Mouse (Mus musculus) hindbrain, embryonic 13.5 days (tissue): ENCODE data around the gene Ap1s1. TPM values are rescaled to one million over a fixed set of nuclear protein-coding genes. Genes with fewer than 3 reads are reported as not detected.
A peak's percentile ranks its signal among the peaks of the same experiment; 100 is the strongest.

ENCODE experiments used
- ATAC-seq: fragments of 200-750 bp; cut with Nextera tagmentation; 2 replicates; pipeline ENCODE4 v1.8.0; 2017; ENCODE audit warnings: moderate TSS enrichment; ENCODE audit not compliant: low FRiP score
- H3K27ac ChIP-seq: fragments of 300-500 bp; sonication (generic); 2 replicates; pipeline ENCODE4 v1.5.1; 2015; ENCODE audit warnings: inconsistent platforms, mild to moderate bottlenecking, moderate library complexity
- H3K27me3 ChIP-seq: fragments of 300-500 bp; sonication (generic); 2 replicates; pipeline ENCODE4 v1.6.1; 2015; ENCODE audit warnings: mild to moderate bottlenecking, inconsistent platforms
- H3K36me3 ChIP-seq: fragments of 300-500 bp; sonication (generic); 2 replicates; pipeline ENCODE4 v1.6.1; 2015; ENCODE audit warnings: mild to moderate bottlenecking, inconsistent platforms
- H3K4me1 ChIP-seq: fragments of 300-500 bp; sonication (generic); replicated peaks from 2 replicates; pipeline ENCODE4 v1.6.1; 2015; ENCODE audit warnings: inconsistent platforms
- H3K4me2 ChIP-seq: fragments of 300-500 bp; sonication (generic); 2 replicates; pipeline ENCODE4 v1.6.1; 2015; ENCODE audit warnings: inconsistent platforms, mild to moderate bottlenecking, moderate library complexity
- H3K4me3 ChIP-seq: fragments of 300-500 bp; sonication (generic); 2 replicates; pipeline ENCODE4 v1.5.1; 2015; ENCODE audit warnings: mild to moderate bottlenecking, inconsistent platforms
- H3K9ac ChIP-seq: fragments of 300-500 bp; sonication (generic); 2 replicates; pipeline ENCODE4 v1.6.1; 2015; ENCODE audit warnings: mild to moderate bottlenecking, inconsistent platforms
- H3K9me3 ChIP-seq: fragments of 300-500 bp; sonication (generic); 2 replicates; pipeline ENCODE4 v1.6.1; 2016; ENCODE audit warnings: inconsistent platforms
- WGBS: fragments of 180-500 bp; shearing (Covaris S2); methylation state at CpG from one replicate; pipeline ENCODE4 v1.1.7; 2015; 5-methylcytosine and 5-hydroxymethylcytosine counted together
- polyA plus RNA-seq: library from polyadenylated mRNA; unstranded; fragments of >200 nt; fragmentation: Nextera tagmentation; extraction: Ambion mirVana; gene quantifications from 2 replicates; pipeline ENCODE4 v1.2.1, GENCODE M21; 2015

The Ap1s1 gene
- polyA plus RNA-seq, 1 experiment from 2014 or later = 220 TPM

DNA sequence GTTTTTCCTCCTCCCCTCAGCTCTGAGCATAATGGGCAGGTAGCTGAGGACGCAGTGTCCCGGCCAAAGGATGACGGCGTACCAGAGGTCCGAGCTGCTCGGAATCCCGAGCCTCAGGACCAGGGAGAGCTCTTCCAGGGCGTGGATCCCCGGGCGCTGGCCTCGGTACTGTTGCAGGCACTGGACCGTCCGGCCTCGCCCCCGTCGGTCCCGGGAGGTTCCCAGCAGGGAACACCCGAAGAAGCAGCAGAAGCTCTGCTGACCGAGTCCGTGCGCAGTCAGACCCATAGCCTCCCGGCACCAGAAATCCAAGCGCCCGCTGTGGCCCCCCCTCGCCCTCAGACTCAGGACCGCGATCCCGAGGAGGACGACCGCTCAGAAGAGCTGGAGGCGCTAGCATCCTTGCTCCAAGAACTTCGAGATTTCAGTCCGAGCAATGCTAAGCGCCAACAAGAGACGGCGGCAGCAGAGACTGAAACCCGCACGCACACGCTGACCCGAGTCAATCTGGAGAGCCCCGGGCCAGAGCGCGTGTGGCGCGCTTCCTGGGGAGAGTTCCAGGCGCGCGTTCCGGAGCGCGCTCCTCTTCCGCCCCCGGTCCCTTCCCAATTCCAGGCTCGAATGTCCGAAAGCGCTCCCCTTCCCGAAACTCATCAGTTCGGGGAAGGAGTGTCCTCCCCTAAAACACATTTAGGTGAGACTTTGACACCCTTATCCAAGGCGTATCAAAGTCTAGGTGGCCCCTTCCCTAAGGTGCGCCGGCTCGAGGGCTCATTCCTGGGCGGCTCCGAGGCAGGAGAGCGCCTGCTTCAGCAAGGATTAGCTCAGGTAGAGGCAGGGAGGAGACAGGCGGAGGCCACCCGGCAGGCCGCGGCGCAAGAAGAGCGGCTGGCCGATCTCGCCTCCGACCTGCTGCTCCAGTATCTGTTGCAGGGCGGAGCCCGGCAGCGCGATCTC, 14.6 kb downstream of the Ap1s1 start:
- H3K27me3 ChIP-seq = peaks cover 80% of the 10 kb centered on the region
- H3K4me3 ChIP-seq = peak overlapping the region; percentile 54
- H3K36me3 ChIP-seq = peaks cover 14% of the 10 kb centered on the region
- H3K4me1 ChIP-seq = peaks cover 42% of the 10 kb centered on the region
- H3K9ac ChIP-seq = peak overlapping the region; percentile 76
- H3K27ac ChIP-seq = no peak overlapping the region
- no peak for ATAC-seq
- H3K9me3 ChIP-seq = no peaks in the 10 kb centered on the region
- 2% methylated on average over 78 of the region's 78 CpGs for WGBS
- H3K4me2 ChIP-seq = peak overlapping the region; percentile 99

DNA sequence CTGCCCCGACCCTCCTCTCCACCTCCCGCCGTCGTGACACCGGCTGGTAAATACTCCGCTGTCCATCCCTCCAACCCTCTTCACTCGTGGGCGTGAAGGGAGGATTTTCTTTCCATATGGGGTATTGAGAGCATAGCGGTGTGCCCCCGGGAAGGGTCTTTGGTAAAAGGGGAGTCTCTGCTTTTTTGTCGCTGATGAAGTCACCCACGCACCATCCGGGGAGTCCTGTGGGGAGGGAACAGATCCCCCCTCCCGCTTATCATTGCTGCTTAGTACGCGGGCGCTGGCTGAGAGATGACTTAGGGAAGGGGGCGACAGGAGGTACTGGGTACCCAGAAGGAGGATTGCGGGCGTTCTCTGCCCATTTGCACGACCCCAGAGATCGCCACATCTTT, 15.5 kb downstream of the Ap1s1 start:
- Histone ChIP-seq H3K9me3 (no peaks in the 10 kb centered on the region), H3K4me3 (peak overlapping the region; percentile 54), H3K9ac (peak overlapping the region; percentile 76), H3K27me3 (peaks cover 82% of the 10 kb centered on the region), H3K4me2 (peak overlapping the region; percentile 99), H3K27ac (no peak overlapping the region), H3K4me1 (peaks cover 44% of the 10 kb centered on the region), H3K36me3 (peaks cover 4% of the 10 kb centered on the region)
- 12% methylated on average over 22 of the region's 22 CpGs for WGBS
- ATAC-seq = no peak

- Histone ChIP-seq H3K27me3 (peaks cover 83% of the 10 kb centered on the region), H3K9ac (peak overlapping the region; percentile 76), H3K4me3 (peak overlapping the region; percentile 54), H3K36me3 (no peaks in the 10 kb centered on the region), H3K4me1 (peaks cover 50% of the 10 kb centered on the region), H3K27ac (peak overlapping the region; percentile 13; the same call in 1 of the 2 replicates), H3K9me3 (no peaks in the 10 kb centered on the region), H3K4me2 (peak overlapping the region; percentile 99)
- WGBS = under 1% methylated on average over 52 of the region's 52 CpGs
- peak; percentile 83 for ATAC-seq
Observed at GRCm38 (mm10) chr5:137029643-137030415, 16.1 kb downstream of the Ap1s1 start.

DNA sequence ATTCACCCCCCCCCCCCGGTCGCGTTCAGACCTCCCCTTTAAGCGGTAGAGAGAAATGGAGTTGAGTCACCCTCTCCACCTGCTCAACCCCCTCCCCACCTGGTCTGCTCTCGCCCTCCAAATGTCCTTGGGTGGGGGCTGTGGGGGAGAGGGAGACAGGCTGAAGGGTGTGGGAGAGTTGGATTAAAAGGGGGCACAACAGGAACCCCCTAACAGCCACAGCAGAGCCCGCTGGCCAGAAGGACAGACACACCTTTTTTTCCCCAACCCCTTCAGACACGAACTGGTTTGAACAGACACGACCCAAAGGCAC, 16.7 kb downstream of the Ap1s1 start:
- 2% methylated on average over 8 of the region's 8 CpGs for WGBS
- Histone ChIP-seq H3K4me1 (peaks cover 53% of the 10 kb centered on the region), H3K27me3 (peaks cover 84% of the 10 kb centered on the region), H3K27ac (no peak overlapping the region), H3K9me3 (no peaks in the 10 kb centered on the region), H3K4me3 (peak overlapping the region; percentile 54), H3K9ac (peak overlapping the region; percentile 71), H3K36me3 (no peaks in the 10 kb centered on the region), H3K4me2 (peak overlapping the region; percentile 99)
- 0 out of 2 replicates have a peak, but pooled peaks have one; percentile 1 for ATAC-seq

GRCm38 (mm10) chr5:137028561-137029272, 17.2 kb downstream of the Ap1s1 start:
- no peaks in the 10 kb centered on the region for H3K36me3 ChIP-seq
- peak overlapping the region; percentile 71 for H3K9ac ChIP-seq
- WGBS = 3% methylated on average over 28 of the region's 29 CpGs
- no peak overlapping the region for H3K27ac ChIP-seq
- peaks cover 53% of the 10 kb centered on the region for H3K4me1 ChIP-seq
- no peak for ATAC-seq
- peaks cover 84% of the 10 kb centered on the region for H3K27me3 ChIP-seq
- H3K9me3 ChIP-seq = no peaks in the 10 kb centered on the region
- H3K4me2 ChIP-seq = peak overlapping the region; percentile 99
- peak overlapping the region; percentile 54 for H3K4me3 ChIP-seq

DNA sequence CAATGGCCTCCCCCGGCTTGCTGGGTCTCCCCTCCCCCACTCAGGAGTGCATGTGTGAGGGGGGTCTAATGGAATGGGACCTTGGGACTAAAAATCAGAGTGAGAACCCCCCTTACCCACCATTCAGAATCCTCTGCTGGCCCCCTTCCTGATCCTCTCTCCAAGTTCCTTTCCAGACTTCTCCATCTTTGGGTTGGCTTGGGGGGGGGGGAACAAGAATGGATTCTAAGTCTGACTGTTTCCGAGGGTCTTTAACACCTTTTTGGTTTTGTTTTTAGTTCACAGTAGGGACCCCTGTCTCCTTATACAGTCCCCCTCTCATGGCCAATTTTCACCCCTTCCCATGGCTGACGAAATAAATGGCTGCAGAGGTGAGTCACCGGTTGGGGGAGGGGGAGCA, 19.8 kb downstream of the Ap1s1 start, which contains the start of gene Vgf:
Gene Vgf, plus strand, starts transcription at position 301 of the 400 bp plus-strand sequence.
- H3K27me3 ChIP-seq = peaks cover 80% of the 10 kb centered on the region
- H3K36me3 ChIP-seq = no peaks in the 10 kb centered on the region
- H3K27ac ChIP-seq = no peak within 1 kb of the TSS
- ATAC-seq = no peak
- peak within 1 kb of the TSS; percentile 27 for H3K4me3 ChIP-seq
- no peaks in the 10 kb centered on the region for H3K9me3 ChIP-seq
- 26% methylated on average over 4 of the region's 4 CpGs for whole genome bisulfite sequencing
- peak within 1 kb of the TSS; percentile 47 for H3K4me2 ChIP-seq
- no peak within 1 kb of the TSS for H3K9ac ChIP-seq
- H3K4me1 ChIP-seq = peaks cover 35% of the 10 kb centered on the region

DNA sequence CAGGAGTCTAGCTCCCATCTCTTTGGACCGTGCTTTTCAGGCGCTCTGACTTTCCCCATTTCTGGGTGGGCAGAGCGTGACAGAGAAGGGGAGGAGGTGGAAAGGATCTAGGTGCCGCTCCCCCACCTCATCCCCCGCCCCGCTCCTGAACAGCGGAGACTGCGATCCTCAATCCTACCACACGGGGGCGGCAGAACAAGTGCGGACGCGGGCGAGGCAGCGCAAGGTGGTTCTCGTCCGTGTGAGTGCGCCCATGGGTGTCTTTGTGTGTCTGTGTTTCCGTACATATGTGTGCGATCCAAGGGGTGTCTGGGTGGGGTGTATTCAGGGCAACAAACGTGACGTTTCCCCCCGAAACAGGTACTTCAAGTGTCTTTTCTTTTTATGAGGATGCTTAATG, 20.8 kb downstream of the Ap1s1 start:
- Histone ChIP-seq H3K4me3 (peak overlapping the region; percentile 27), H3K4me2 (peak overlapping the region; percentile 47), H3K9me3 (no peaks in the 10 kb centered on the region), H3K9ac (no peak overlapping the region), H3K27ac (no peak overlapping the region), H3K27me3 (peaks cover 72% of the 10 kb centered on the region), H3K4me1 (peaks cover 25% of the 10 kb centered on the region), H3K36me3 (no peaks in the 10 kb centered on the region)
- 0% methylated on average over 23 of the region's 23 CpGs for WGBS
- ATAC-seq = no peak

- Histone ChIP-seq H3K4me3 (no peak overlapping the region), H3K9me3 (no peaks in the 10 kb centered on the region), H3K4me1 (peaks cover 21% of the 10 kb centered on the region), H3K27me3 (peaks cover 68% of the 10 kb centered on the region), H3K27ac (no peak overlapping the region), H3K36me3 (no peaks in the 10 kb centered on the region), H3K4me2 (no peak overlapping the region), H3K9ac (no peak overlapping the region)
- WGBS = 45% methylated on average over 3 of the region's 3 CpGs
- no peak for ATAC-seq
Observed at GRCm38 (mm10) chr5:137024318-137024717, 21.6 kb downstream of the Ap1s1 start.

DNA sequence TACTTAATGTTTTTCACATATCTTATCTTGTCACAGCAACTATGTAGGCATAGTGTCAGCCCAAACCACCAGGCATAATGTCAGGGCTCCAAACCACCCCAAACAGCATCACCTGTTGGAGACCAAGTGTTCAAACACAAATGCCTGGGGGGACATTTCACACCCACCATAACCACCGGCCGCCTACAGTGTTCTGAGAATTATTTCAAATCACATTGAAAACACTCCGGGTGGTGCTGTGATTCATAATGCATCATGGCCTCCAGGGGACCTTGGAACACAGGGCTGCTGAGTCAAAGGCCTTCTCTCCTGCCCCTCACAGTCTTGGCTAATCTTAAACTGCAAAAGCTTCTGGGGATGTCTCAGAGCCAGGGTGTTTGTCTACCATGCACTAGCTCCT, 30.0 kb downstream of the Ap1s1 start:
- no peak for ATAC-seq
- Histone ChIP-seq H3K4me1 (no peaks in the 10 kb centered on the region), H3K9ac (no peak overlapping the region), H3K27ac (no peak overlapping the region), H3K4me2 (no peak overlapping the region), H3K27me3 (peaks cover under 1% of the 10 kb centered on the region; the same call in 1 of the 2 replicates), H3K9me3 (no peaks in the 10 kb centered on the region), H3K4me3 (no peak overlapping the region), H3K36me3 (no peaks in the 10 kb centered on the region)
- WGBS = 96% methylated on average over 3 of the region's 3 CpGs

DNA sequence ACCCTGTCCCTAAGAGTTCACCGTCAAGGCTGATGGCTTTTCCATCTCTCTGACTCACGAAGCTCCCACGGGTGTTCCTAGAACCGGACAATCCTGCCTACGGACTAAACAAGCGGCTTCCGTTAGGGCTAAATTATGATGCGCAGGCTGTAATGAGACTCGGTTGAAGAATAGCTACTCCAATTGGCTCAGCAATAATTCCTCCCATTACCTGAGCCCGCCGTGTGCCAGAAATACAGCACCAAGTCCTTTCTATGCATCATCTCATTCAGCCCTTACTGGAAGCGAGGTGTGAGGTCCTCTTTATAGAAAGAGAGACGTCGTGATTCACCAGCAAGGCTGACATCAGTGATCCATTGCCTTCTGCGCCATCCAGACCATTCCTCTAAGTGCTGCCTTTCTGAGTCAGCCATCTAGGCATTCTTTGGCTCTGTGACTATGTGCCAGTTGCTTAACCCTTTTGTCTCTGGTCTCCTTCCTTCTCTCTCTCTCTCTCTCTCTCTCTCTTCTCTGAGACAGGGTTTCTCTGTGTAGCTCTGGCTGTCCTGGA, 33.5 kb downstream of the Ap1s1 start:
- no peak for ATAC-seq
- Histone ChIP-seq H3K4me1 (no peaks in the 10 kb centered on the region), H3K27me3 (no peaks in the 10 kb centered on the region), H3K36me3 (no peaks in the 10 kb centered on the region), H3K9ac (no peak overlapping the region), H3K4me3 (no peak overlapping the region), H3K9me3 (no peaks in the 10 kb centered on the region), H3K4me2 (no peak overlapping the region), H3K27ac (no peak overlapping the region)
- WGBS = 75% methylated on average over 15 of the region's 15 CpGs

DNA sequence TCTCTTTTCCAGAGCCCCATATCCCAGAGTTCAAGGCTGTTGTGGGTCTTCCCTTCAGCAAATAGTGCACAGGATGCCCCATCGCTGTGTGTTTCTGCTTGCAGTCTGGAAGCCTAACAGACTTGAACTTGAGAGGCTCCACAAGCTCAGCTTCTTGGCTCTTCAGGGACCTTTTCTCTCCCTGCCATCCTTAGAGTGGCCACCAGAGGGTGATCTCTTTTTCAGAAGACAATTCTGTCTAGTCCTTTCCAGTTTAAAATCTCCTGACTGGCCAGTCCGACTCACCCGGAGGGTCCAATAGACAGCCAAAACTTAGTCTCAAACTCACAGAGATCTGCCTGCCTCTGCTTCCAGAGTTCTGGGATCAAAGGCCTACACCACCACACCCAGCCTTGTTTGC, 35.9 kb downstream of the Ap1s1 start:
- Histone ChIP-seq H3K9me3 (no peaks in the 10 kb centered on the region), H3K36me3 (no peaks in the 10 kb centered on the region), H3K4me3 (no peak overlapping the region), H3K27ac (no peak overlapping the region), H3K4me2 (no peak overlapping the region), H3K27me3 (no peaks in the 10 kb centered on the region), H3K4me1 (no peaks in the 10 kb centered on the region), H3K9ac (no peak overlapping the region)
- WGBS = 33% methylated on average over 3 of the region's 3 CpGs
- ATAC-seq = no peak

DNA sequence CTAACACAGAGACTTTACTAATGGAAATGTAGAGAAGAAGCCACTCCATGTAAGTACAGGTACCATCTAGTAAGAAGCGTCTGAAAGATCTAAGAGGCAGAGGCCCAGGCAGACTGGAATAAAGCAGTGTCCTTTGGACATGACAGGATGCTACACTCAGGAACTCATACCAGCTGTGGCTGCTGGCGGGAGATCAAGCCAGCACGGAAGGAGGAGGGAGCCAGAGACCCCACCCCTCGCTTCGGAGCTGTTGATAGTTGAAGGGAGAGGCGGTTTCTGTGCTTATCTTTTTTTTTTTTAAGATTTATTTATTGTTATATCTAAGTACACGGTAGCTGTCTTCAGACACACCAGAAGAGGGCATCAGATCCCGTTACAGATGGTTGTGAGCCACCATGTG, 38.7 kb downstream of the Ap1s1 start:
- H3K4me1 ChIP-seq = no peaks in the 10 kb centered on the region
- no peaks in the 10 kb centered on the region for H3K9me3 ChIP-seq
- H3K36me3 ChIP-seq = no peaks in the 10 kb centered on the region
- H3K4me3 ChIP-seq = no peak overlapping the region
- H3K27ac ChIP-seq = no peak overlapping the region
- 66% methylated on average over 8 of the region's 8 CpGs for WGBS
- H3K9ac ChIP-seq = no peak overlapping the region
- ATAC-seq = no peak
- H3K4me2 ChIP-seq = no peak overlapping the region
- H3K27me3 ChIP-seq = no peaks in the 10 kb centered on the region
